Mouse (Mus musculus) heart, postnatal 0 days (tissue): ENCODE data around the gene Eif2ak3. TPM values are rescaled to one million over a fixed set of nuclear protein-coding genes. Genes with fewer than 3 reads are reported as not detected.

Experiments used
- ATAC-seq: fragments of 200-750 bp; cut with Nextera tagmentation; 2 replicates; pipeline ENCODE4 v1.8.0; 2017; ENCODE audit warnings: low read depth, moderate number of reproducible peaks, moderate library complexity; ENCODE audit not compliant: insufficient read depth
- DNase-seq: peaks from one replicate; pipeline ENCODE4 v3.0.0-alpha.2; 2016; ENCODE audit warnings: low spot score
- H3K27ac ChIP-seq: fragments of 300-500 bp; sonication (generic); 2 replicates; pipeline ENCODE4 v1.5.1; 2014; ENCODE audit warnings: low read depth, mild to moderate bottlenecking
- H3K27me3 ChIP-seq: fragments of 300-500 bp; sonication (generic); 2 replicates; pipeline ENCODE4 v1.6.1; 2014; ENCODE audit warnings: low read length, mixed read lengths; ENCODE audit not compliant: control insufficient read depth, insufficient read depth
- H3K36me3 ChIP-seq: fragments of 300-500 bp; sonication (generic); replicated peaks from 2 replicates; pipeline ENCODE4 v1.6.1; 2014; ENCODE audit warnings: low read length, mixed read lengths; ENCODE audit not compliant: control insufficient read depth, insufficient read depth
- H3K4me1 ChIP-seq: fragments of 300-500 bp; sonication (generic); 2 replicates; pipeline ENCODE4 v1.6.1; 2014; ENCODE audit warnings: antibody characterized with exemption; ENCODE audit not compliant: control insufficient read depth, insufficient read depth
- H3K4me2 ChIP-seq: fragments of 300-500 bp; sonication (generic); 2 replicates; pipeline ENCODE4 v1.6.1; 2014; ENCODE audit warnings: low read depth, mild to moderate bottlenecking, low read length, moderate library complexity
- H3K4me3 ChIP-seq: fragments of 300-500 bp; sonication (generic); 2 replicates; pipeline ENCODE4 v1.5.1; 2014; ENCODE audit warnings: low read depth, low read length
- H3K9ac ChIP-seq: fragments of 300-500 bp; sonication (generic); replicated peaks from 2 replicates; pipeline ENCODE4 v1.6.1; 2014; ENCODE audit warnings: low read depth, low read length, mixed read lengths
- H3K9me3 ChIP-seq: fragments of 300-500 bp; sonication (generic); replicated peaks from 2 replicates; pipeline ENCODE4 v1.6.1; 2016; ENCODE audit warnings: low read length; ENCODE audit not compliant: control insufficient read depth
- CTCF ChIP-seq: IDR thresholded peaks from 2 replicates; pipeline ENCODE4 v1.5.1; 2016; ENCODE audit warnings: antibody characterized with exemption, control low read depth, low read depth
- EP300 ChIP-seq: IDR thresholded peaks from 2 replicates; pipeline ENCODE4 v1.6.1; 2016; ENCODE audit warnings: antibody characterized with exemption, low read depth
- WGBS: fragments of 180-500 bp; shearing (Covaris S2); extraction: QIAGEN DNeasy Blood & Tissue Kit; methylation state at CpG from one replicate; pipeline ENCODE4 v1.1.7; 2014; 5-methylcytosine and 5-hydroxymethylcytosine counted together
- polyA plus RNA-seq: library from polyadenylated mRNA; unstranded; fragments of >200 nt; fragmentation: Nextera tagmentation; extraction: Ambion mirVana; gene quantifications from 2 replicates; pipeline ENCODE4 v1.2.1, GENCODE M21; 2015
- total RNA-seq: library from RNA; depleted of rRNA; stranded (reverse); fragments of >200 nt; gene quantifications from 2 replicates; pipeline ENCODE4 v1.2.3, GENCODE M21; 2014; ENCODE audit warnings: low replicate concordance

The Eif2ak3 gene
- total and polyA plus RNA-seq, 2 experiments from 2014 or later = 3.6 to 16.6 TPM

- TF ChIP-seq CTCF (no peak), EP300 (0 out of 2 replicates have a peak, but pooled peaks have one; percentile 33)
- peak; percentile 94 for ATAC-seq
- Histone ChIP-seq H3K27me3 (no peaks in the 10 kb centered on the region), H3K9ac (peak overlapping the region; percentile 41; the same call in 1 of the 2 replicates), H3K36me3 (no peaks in the 10 kb centered on the region), H3K4me1 (peaks cover 13% of the 10 kb centered on the region), H3K27ac (peak overlapping the region; percentile 79), H3K4me2 (peak overlapping the region; percentile 60), H3K9me3 (no peaks in the 10 kb centered on the region), H3K4me3 (peak overlapping the region; percentile 38)
- DNase-seq = peak; percentile 79
- WGBS = 4% methylated on average over 23 of the region's 23 CpGs
Measured at GRCm38 (mm10) chr6:70824085-70824986, 20.0 kb upstream of the Eif2ak3 start.

DNA sequence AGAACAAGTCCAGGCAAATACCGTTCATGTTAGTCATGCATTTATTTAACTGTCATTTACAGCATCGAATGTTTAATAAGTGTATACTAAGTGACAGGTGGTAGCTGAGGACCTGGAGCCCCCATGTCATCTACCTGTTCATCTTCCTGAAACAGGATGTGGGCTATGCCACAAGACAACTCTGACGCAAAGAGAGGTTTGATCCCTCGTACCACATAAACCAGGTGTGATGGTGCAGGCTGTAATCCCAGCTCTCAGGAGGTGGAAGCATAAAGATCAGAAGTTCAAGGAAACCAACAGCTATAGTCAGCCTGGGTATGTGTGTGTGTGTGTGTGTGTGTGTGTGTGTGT is 19.4 kb upstream of the Eif2ak3 start:
- no peak for DNase-seq
- H3K36me3 ChIP-seq = no peaks in the 10 kb centered on the region
- peaks cover 13% of the 10 kb centered on the region for H3K4me1 ChIP-seq
- peak overlapping the region; percentile 38 for H3K4me3 ChIP-seq
- H3K9ac ChIP-seq = no peak overlapping the region
- 44% methylated on average over 4 of the region's 4 CpGs for WGBS
- H3K9me3 ChIP-seq = no peaks in the 10 kb centered on the region
- TF ChIP-seq EP300 (no peak), CTCF (no peak)
- no peak for ATAC-seq
- peak overlapping the region; percentile 79 for H3K27ac ChIP-seq
- peak overlapping the region; percentile 60 for H3K4me2 ChIP-seq
- H3K27me3 ChIP-seq = no peaks in the 10 kb centered on the region

- Histone ChIP-seq H3K9me3 (no peaks in the 10 kb centered on the region), H3K4me1 (no peaks in the 10 kb centered on the region), H3K36me3 (no peaks in the 10 kb centered on the region), H3K9ac (no peak overlapping the region), H3K4me2 (no peak overlapping the region), H3K4me3 (no peak overlapping the region), H3K27ac (no peak overlapping the region), H3K27me3 (no peaks in the 10 kb centered on the region)
- no peak for ATAC-seq
- no peak for DNase-seq
- WGBS = 60% methylated on average over 2 of the region's 2 CpGs
- no peak for TF ChIP-seq EP300
Measured at GRCm38 (mm10) chr6:70829451-70829850, 14.9 kb upstream of the Eif2ak3 start.

DNA sequence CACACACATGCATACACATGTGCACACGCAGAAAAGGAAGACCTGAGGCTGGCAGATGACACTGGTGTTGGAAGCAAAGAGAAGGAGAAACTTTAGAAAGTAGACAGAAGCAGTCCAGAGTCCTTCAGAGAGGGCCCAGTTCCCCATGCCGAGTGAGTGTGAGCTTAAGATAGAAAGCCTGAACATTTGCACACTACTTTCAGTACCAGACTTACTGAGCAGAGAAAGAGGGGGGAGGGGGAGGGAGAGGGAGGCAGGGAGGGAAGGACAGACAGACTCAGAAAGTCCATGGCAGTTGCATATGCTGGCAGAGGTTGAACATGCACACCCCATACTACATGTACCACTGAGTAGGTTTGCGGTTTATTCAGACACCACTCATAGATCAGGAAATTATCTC is 13.8 kb upstream of the Eif2ak3 start:
- H3K36me3 ChIP-seq = no peaks in the 10 kb centered on the region
- H3K4me2 ChIP-seq = no peak overlapping the region
- ATAC-seq = no peak
- no peaks in the 10 kb centered on the region for H3K27me3 ChIP-seq
- DNase-seq = no peak
- no peak overlapping the region for H3K4me3 ChIP-seq
- H3K9ac ChIP-seq = no peak overlapping the region
- whole genome bisulfite sequencing = 53% methylated on average over 3 of the region's 3 CpGs
- no peaks in the 10 kb centered on the region for H3K4me1 ChIP-seq
- no peak overlapping the region for H3K27ac ChIP-seq
- no peaks in the 10 kb centered on the region for H3K9me3 ChIP-seq
- TF ChIP-seq EP300 = no peak
- no peak for TF ChIP-seq CTCF

DNA sequence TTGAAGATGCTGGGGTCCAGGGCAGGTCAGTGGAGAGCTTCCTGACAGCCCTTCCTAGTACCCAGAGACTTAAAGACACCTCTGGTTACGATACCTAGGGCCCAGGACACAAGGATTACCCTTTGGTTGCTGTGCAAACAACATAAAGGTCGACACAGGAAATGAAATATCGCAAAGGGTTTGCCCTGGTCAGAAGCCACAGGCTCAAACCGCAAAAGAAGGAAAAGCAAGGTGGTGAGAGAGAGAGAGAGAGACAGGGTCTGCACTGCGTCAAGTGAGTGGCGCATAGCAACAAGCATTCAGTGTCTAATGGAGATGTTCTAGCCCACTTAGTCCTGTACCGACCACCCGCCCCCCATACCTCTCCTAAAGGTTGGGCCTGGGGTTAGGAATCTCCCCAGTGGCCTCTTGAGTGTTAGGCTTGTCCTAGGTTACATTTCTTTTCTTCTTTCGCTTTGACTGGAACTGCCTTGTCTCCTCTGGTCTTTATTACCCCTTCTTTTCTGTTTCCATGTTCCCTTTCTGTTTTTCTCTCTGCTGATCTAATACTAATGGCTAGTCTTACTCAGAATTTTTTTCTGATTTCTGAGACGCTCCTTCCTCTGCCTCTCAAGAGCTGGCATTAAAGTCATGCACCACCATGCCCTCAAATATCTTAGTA is 13.0 kb upstream of the Eif2ak3 start:
- Histone ChIP-seq H3K4me2 (no peak overlapping the region), H3K4me3 (no peak overlapping the region), H3K4me1 (no peaks in the 10 kb centered on the region), H3K27ac (no peak overlapping the region), H3K36me3 (no peaks in the 10 kb centered on the region), H3K27me3 (no peaks in the 10 kb centered on the region), H3K9ac (no peak overlapping the region), H3K9me3 (no peaks in the 10 kb centered on the region)
- WGBS = 63% methylated on average over 10 of the region's 10 CpGs
- no peak for ATAC-seq
- no peak for DNase-seq
- TF ChIP-seq EP300 (no peak), CTCF (no peak)
